Mouse (Mus musculus): ENCODE data around the gene Cpne9. TPM values are rescaled to one million over a fixed set of nuclear protein-coding genes. Genes with fewer than 3 reads are reported as not detected.
A peak's percentile ranks its signal among the peaks of the same experiment; 100 is the strongest.

Gene Cpne9
- total and polyA plus RNA-seq, 2 experiments from 2014 or later = not detected

DNA sequence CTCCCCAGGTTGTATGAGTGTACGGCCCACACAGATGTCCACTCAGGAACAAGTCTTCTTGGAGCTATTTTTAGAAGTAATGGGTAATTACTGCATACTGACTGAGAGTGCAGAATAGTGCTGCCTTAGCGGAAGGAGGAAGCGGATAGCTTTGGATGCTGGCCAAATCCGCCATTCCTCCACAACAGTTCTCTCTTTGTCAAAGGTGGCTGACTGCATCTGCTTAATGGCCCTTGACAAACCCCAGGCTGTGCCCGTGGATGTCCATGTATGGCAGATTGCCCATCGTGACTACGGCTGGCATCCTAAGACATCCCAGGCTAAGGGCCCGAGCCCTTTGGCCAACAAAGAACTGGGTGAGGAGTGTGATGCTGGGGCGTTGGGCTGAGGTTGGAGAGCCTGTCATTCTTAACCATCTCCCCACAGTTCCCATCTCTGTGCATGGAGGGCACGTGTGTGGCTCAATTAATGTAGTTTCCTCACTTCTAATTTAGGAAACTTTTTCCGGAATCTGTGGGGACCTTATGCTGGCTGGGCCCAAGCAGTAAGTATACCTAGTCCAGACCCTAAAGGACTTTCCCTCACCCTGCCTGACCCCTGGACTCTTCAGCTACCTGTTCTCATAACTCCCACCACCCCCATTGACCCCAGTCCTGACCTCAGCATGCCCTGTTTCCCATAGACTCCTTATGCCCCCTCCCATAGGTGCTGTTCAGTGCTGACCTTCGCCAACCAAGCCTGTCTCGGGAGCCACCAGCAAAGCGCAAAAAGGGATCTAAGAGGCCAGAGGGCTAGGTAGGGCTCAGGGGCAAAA is 51.2 kb downstream of the Cpne9 start:
- TF ChIP-seq EP300 (IDR thresholded peaks at IDR 0.05; ENCODE audit: low read depth) (no peak), CTCF (IDR thresholded peaks at IDR 0.05; ENCODE audit: low read depth) (no peak)
- no peaks in the 10 kb centered on the region for H3K27me3 ChIP-seq (ENCODE audit: control insufficient read depth, insufficient read depth, low read length)
- H3K36me3 ChIP-seq (replicated peaks; ENCODE audit: control insufficient read depth, insufficient read depth, low read length) = peaks cover 44% of the 10 kb centered on the region
- DNase-seq (ENCODE audit: low spot score) = peak; percentile 70
- no peak overlapping the region for H3K9ac ChIP-seq (replicated peaks; ENCODE audit: low read depth, low read length)
- H3K27ac ChIP-seq (ENCODE audit: low read depth) = peak overlapping the region; percentile 81
- 33% methylated on average over 14 of the region's 14 CpGs for WGBS
- ATAC-seq (ENCODE audit: insufficient read depth, low read depth) = peak; percentile 46
- peaks cover 16% of the 10 kb centered on the region; the same call in 1 of the 2 replicates for H3K4me1 ChIP-seq (ENCODE audit: control insufficient read depth, insufficient read depth)
- H3K9me3 ChIP-seq (replicated peaks; ENCODE audit: control insufficient read depth, low read length) = no peaks in the 10 kb centered on the region
- peak overlapping the region; percentile 30 for H3K4me2 ChIP-seq (ENCODE audit: low read depth, low read length)
- H3K4me3 ChIP-seq (ENCODE audit: low read depth, low read length) = no peak overlapping the region

DNA sequence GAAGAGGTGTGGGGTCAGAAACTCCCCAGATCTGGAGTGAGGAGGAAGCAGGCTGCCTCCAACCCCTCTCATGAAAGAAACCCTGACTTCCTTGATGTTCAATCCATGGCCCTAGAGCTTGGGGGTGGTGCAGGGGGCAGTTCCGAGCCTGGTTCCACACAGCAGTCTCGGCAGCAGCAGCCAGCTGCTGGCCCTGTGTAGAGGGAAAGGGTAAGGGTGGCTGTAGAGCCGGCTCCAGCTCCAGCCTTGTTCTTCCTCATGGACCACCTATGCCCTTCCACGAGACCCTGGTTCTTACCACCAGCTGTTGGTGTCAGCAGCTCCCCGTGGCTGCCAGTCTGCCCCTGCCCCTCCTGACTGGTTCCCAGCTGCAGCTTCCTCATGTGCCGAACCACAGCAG is 52.1 kb downstream of the Cpne9 start:
- Histone ChIP-seq H3K9me3 (replicated peaks; ENCODE audit: control insufficient read depth, low read length) (no peaks in the 10 kb centered on the region), H3K4me1 (ENCODE audit: control insufficient read depth, insufficient read depth) (peaks cover 16% of the 10 kb centered on the region; the same call in 1 of the 2 replicates), H3K27me3 (ENCODE audit: control insufficient read depth, insufficient read depth, low read length) (no peaks in the 10 kb centered on the region), H3K4me2 (ENCODE audit: low read depth, low read length) (no peak overlapping the region), H3K4me3 (ENCODE audit: low read depth, low read length) (no peak overlapping the region), H3K9ac (replicated peaks; ENCODE audit: low read depth, low read length) (no peak overlapping the region), H3K27ac (ENCODE audit: low read depth) (no peak overlapping the region), H3K36me3 (replicated peaks; ENCODE audit: control insufficient read depth, insufficient read depth, low read length) (peaks cover 53% of the 10 kb centered on the region)
- WGBS = 81% methylated on average over 6 of the region's 6 CpGs
- ATAC-seq (ENCODE audit: insufficient read depth, low read depth) = no peak
- no peak for TF ChIP-seq CTCF (IDR thresholded peaks at IDR 0.05; ENCODE audit: low read depth)
- no peak for DNase-seq (ENCODE audit: low spot score)

DNA sequence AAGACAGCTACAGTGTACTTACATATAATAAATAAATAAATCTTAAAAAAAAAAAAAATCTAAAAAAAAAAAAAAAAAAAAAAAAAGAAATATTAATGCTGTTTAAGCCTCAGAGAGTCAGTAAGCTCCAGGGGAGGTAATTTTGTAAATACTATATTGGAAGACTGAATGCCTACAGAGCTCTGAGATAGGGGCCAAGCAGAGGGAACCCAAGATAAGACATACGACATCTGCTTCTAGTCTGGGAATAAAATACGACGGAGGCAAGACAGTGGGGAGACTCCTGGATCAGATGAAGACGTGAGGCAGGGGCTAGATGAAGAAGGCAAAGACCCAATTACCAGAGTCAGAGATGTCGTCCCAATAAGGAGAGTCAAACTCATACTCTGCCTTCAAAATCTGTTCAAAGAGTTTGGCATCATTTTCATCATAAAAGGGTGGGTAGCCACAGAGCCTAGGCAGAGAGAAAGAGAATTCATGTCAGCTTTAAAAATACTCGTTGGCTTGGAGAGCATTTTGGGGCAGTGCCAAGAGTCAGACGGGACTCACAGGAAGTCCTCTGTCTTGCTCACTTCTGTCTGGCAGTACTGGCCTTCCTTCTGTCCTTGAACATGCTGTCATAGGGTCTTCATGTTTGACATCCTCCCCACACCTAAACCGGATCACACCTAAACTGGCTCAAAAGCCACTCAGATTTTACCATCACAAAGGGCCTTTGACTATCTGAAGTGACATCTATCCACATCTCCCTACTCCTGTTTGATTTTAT is 54.9 kb downstream of the Cpne9 start:
- TF ChIP-seq EP300 (IDR thresholded peaks at IDR 0.05; ENCODE audit: low read depth) (no peak), CTCF (IDR thresholded peaks at IDR 0.05; ENCODE audit: low read depth) (no peak)
- H3K4me1 ChIP-seq (ENCODE audit: control insufficient read depth, insufficient read depth) = peaks cover 26% of the 10 kb centered on the region
- ATAC-seq (ENCODE audit: insufficient read depth, low read depth) (no peak), DNase-seq (ENCODE audit: low spot score) (peak; percentile 63)
- H3K9me3 ChIP-seq (replicated peaks; ENCODE audit: control insufficient read depth, low read length) = no peaks in the 10 kb centered on the region
- no peak overlapping the region for H3K4me2 ChIP-seq (ENCODE audit: low read depth, low read length)
- peak overlapping the region; percentile 16; the same call in 1 of the 2 replicates for H3K27ac ChIP-seq (ENCODE audit: low read depth)
- no peak overlapping the region for H3K9ac ChIP-seq (replicated peaks; ENCODE audit: low read depth, low read length)
- H3K27me3 ChIP-seq (ENCODE audit: control insufficient read depth, insufficient read depth, low read length) = no peaks in the 10 kb centered on the region
- peaks cover 64% of the 10 kb centered on the region for H3K36me3 ChIP-seq (replicated peaks; ENCODE audit: control insufficient read depth, insufficient read depth, low read length)
- no peak overlapping the region for H3K4me3 ChIP-seq (ENCODE audit: low read depth, low read length)
- 34% methylated on average over 8 of the region's 8 CpGs for WGBS

DNA sequence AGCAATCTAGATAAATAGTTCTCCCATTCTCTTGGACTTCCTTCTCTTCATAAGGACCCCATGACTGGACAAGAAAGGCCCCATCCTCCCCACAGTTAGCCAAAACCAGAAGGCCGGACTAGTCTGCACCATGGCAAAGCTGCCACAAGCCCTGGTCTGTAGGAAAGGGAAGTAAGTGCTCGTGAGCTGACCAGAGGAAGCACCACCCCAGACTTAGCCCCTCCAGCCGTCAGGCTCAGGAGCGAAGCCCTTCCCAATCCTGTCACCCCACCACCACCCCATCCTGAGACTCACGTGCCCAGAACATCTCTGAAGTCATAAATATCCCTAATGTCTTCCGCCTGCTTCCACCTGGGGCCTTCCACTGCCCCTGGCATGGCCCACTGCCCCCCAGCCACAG is 59.5 kb downstream of the Cpne9 start:
- Histone ChIP-seq H3K4me2 (ENCODE audit: low read depth, low read length) (peak overlapping the region; percentile 96; the same call in 1 of the 2 replicates), H3K36me3 (replicated peaks; ENCODE audit: control insufficient read depth, insufficient read depth, low read length) (peaks cover 40% of the 10 kb centered on the region), H3K27me3 (ENCODE audit: control insufficient read depth, insufficient read depth, low read length) (no peaks in the 10 kb centered on the region), H3K27ac (ENCODE audit: low read depth) (no peak overlapping the region; the same call in 1 of the 2 replicates), H3K4me3 (ENCODE audit: low read depth, low read length) (no peak overlapping the region), H3K9me3 (replicated peaks; ENCODE audit: control insufficient read depth, low read length) (no peaks in the 10 kb centered on the region), H3K9ac (replicated peaks; ENCODE audit: low read depth, low read length) (no peak overlapping the region; the same call in 1 of the 2 replicates), H3K4me1 (ENCODE audit: control insufficient read depth, insufficient read depth) (peaks cover 42% of the 10 kb centered on the region)
- 71% methylated on average over 6 of the region's 6 CpGs for WGBS
- no peak for ATAC-seq (ENCODE audit: insufficient read depth, low read depth)
- no peak for TF ChIP-seq EP300 (IDR thresholded peaks at IDR 0.05; ENCODE audit: low read depth)
- no peak for TF ChIP-seq CTCF (IDR thresholded peaks at IDR 0.05; ENCODE audit: low read depth)
- DNase-seq (ENCODE audit: low spot score) = no peak

DNA sequence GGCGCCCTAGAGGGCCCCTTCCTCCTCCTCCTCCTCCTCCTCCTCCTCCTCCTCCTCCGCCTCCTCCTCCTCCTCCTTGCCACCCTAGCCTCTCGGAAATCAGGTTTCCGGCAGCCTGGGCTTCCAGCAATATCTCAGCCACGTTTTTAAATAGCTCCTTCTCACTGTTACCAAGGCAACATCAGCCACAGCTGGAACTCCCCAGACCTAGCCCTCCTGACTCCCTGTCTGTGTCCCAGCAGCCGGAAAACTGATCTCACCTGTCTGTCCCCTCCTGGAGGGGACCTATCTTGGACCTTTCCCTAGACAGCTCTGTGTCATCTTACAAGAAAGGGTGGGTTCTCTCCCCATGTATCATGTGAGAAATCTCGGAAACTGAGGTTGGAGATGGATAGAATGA is 60.2 kb downstream of the Cpne9 start:
- no peak for DNase-seq (ENCODE audit: low spot score)
- no peak for TF ChIP-seq EP300 (IDR thresholded peaks at IDR 0.05; ENCODE audit: low read depth)
- no peak for TF ChIP-seq CTCF (IDR thresholded peaks at IDR 0.05; ENCODE audit: low read depth)
- H3K9me3 ChIP-seq (replicated peaks; ENCODE audit: control insufficient read depth, low read length) = no peaks in the 10 kb centered on the region
- peak overlapping the region; percentile 91; the same call in 1 of the 2 replicates for H3K4me3 ChIP-seq (ENCODE audit: low read depth, low read length)
- H3K27ac ChIP-seq (ENCODE audit: low read depth) = no peak overlapping the region; the same call in 1 of the 2 replicates
- H3K4me2 ChIP-seq (ENCODE audit: low read depth, low read length) = peak overlapping the region; percentile 96
- no peak overlapping the region for H3K9ac ChIP-seq (replicated peaks; ENCODE audit: low read depth, low read length)
- ATAC-seq (ENCODE audit: insufficient read depth, low read depth) = no peak
- H3K36me3 ChIP-seq (replicated peaks; ENCODE audit: control insufficient read depth, insufficient read depth, low read length) = peaks cover 39% of the 10 kb centered on the region
- peaks cover 37% of the 10 kb centered on the region for H3K4me1 ChIP-seq (ENCODE audit: control insufficient read depth, insufficient read depth)
- H3K27me3 ChIP-seq (ENCODE audit: control insufficient read depth, insufficient read depth, low read length) = no peaks in the 10 kb centered on the region
- WGBS = 18% methylated on average over 5 of the region's 7 CpGs
